Mouse (Mus musculus): ENCODE measurements around the gene Unc93a2.
"Not testable (repeated sequence)": the region's sequence is repeated elsewhere in the genome, so short reads cannot be mapped to it uniquely, and the experiment has no call there.

DNA sequence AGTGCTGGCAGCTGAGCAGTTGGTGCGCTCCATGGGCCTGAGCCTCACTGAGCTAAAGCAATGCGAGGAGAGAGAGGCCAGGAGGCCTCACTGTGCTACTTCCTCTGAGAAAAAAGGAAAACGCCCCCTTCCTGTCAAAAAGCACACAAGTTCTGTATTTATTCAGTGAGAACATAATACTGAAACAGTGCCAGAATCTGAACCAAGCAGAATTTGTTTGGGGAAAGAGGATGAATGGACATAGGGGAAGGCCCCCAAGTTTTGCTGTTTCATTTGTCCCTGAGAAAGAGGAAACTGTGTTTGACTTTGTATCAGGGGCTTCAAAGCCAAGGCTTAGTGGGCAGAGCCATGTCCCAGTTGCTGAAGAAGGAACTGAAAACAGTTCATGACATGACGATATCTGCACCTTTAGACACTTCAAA is 45.0 kb upstream of the Unc93a2 start:
- TF ChIP-seq POLR2A (IDR thresholded peaks at IDR 0.05; ENCODE audit: borderline replicate concordance, extremely low read depth, insufficient read depth, insufficient read length, poor library complexity, severe bottlenecking); CTCF (IDR thresholded peaks at IDR 0.05; ENCODE audit: borderline replicate concordance, extremely low read depth, insufficient read depth, insufficient read length): not testable (repeated sequence)

All from brain, embryonic 14.5 days (tissue).